Comparison of ENCODE assay signal across 1 mouse cellular context in genomic region chr5:30919831-30920614, GRCm38 (mm10).
TF ChIP-seq lines count a peak whose summit lies in the region.

No protein-coding gene starts in this region.

TF ChIP-seq in MEL, 35 proteins besides CTCF, POLR2A, EP300 and RAD21:
- TF ChIP-seq ZC3H11A (IDR thresholded peaks at IDR 0.05; ENCODE audit: low read depth, low read length) (no peak), MYC (IDR thresholded peaks at IDR 0.05; ENCODE audit: low read depth, low read length) (0 out of 2 replicates have a peak, but pooled peaks have one; percentile 36), CHD2 (IDR thresholded peaks at IDR 0.05; ENCODE audit: low read length) (peak; percentile 14; the same call in 1 of the 2 replicates)
TF ChIP-seq in MEL: peak in this region for 2.
